Mouse (Mus musculus) thymus, adult 2 months (tissue): Measurements from ENCODE around the gene Gm11627.

Source experiments
- CTCF ChIP-seq: fragments of 200-500 bp; IDR thresholded peaks from 2 replicates; pipeline ENCODE4 v1.5.1; 2012; ENCODE audit warnings: mild to moderate bottlenecking, control low read depth, low read length, moderate library complexity, borderline replicate concordance; ENCODE audit not compliant: control insufficient read depth, poor library complexity, insufficient read depth; ENCODE audit errors: extremely low read depth
- POLR2A ChIP-seq: fragments of 200-500 bp; IDR thresholded peaks from 2 replicates; pipeline ENCODE4 v1.6.1; 2012; ENCODE audit warnings: mild to moderate bottlenecking, low read length, control low read depth, moderate library complexity; ENCODE audit not compliant: control insufficient read depth, poor library complexity, insufficient read depth; ENCODE audit errors: extremely low read depth

- TF ChIP-seq CTCF, result no peak
- TF ChIP-seq POLR2A, result no peak
These were observed 721 bp upstream of the Gm11627 start for GRCm38 (mm10) chr11:102580034-102580330.
